Mouse (Mus musculus) megakaryocyte, adult 5-6 weeks (primary cell): ENCODE data around the gene Myh9. TPM values are rescaled to one million over a fixed set of nuclear protein-coding genes. Genes with fewer than 3 reads are reported as not detected.
"Not testable (repeated sequence)": the region's sequence is repeated elsewhere in the genome, so short reads cannot be mapped to it uniquely, and the experiment has no call there.

Source experiments
- ATAC-seq: 2 replicates; pipeline ENCODE4 v1.8.0; 2016; ENCODE audit warnings: mild to moderate bottlenecking, inconsistent platforms; ENCODE audit not compliant: poor library complexity, severe bottlenecking
- total RNA-seq, 2 experiments: library from RNA; stranded (forward) in 1 of 2; stranded (reverse) in 1 of 2; fragments of 153-499, 151-499 nt in 1 of 2; fragments of 221-1000, 200-1000 nt in 1 of 2; gene quantifications; 2 replicates each; pipeline versions ENCODE4 v1.2.3 to v1.2.4; 2015 to 2017

Myh9 gene
- total RNA-seq, 2 experiments from 2014 or later: 464 to 759 TPM

GRCm38 (mm10) chr15:77868340-77868739 is 26.4 kb upstream of the Myh9 start:
- no peak for ATAC-seq

- not testable (repeated sequence) for ATAC-seq
These were observed 25.4 kb upstream of the Myh9 start for GRCm38 (mm10) chr15:77867231-77867968.

GRCm38 (mm10) chr15:77866583-77867220 is 24.7 kb upstream of the Myh9 start:
- ATAC-seq: no peak

- no peak for ATAC-seq
These were observed 22.2 kb upstream of the Myh9 start for GRCm38 (mm10) chr15:77864063-77864758.

- ATAC-seq: no peak
These were observed 21.3 kb upstream of the Myh9 start for GRCm38 (mm10) chr15:77862991-77863972.

GRCm38 (mm10) chr15:77860081-77860665 is 18.2 kb upstream of the Myh9 start:
- ATAC-seq: no peak

- ATAC-seq: peak; percentile 75
These were observed 15.7 kb upstream of the Myh9 start for GRCm38 (mm10) chr15:77857662-77858156.

GRCm38 (mm10) chr15:77856541-77856940 is 14.6 kb upstream of the Myh9 start:
- ATAC-seq: no peak

GRCm38 (mm10) chr15:77855301-77855700 is 13.3 kb upstream of the Myh9 start:
- ATAC-seq: peak; percentile 88

GRCm38 (mm10) chr15:77852001-77852400 is 10.0 kb upstream of the Myh9 start:
- no peak for ATAC-seq

- ATAC-seq: peak; percentile 26
These were observed 9.2 kb upstream of the Myh9 start for GRCm38 (mm10) chr15:77851136-77851535.

- ATAC-seq: peak; percentile 89
These were observed 7.7 kb upstream of the Myh9 start for GRCm38 (mm10) chr15:77849572-77850229.

GRCm38 (mm10) chr15:77849039-77849436 is 7.1 kb upstream of the Myh9 start:
- no peak for ATAC-seq

- ATAC-seq: no peak
These were observed 6.6 kb upstream of the Myh9 start for GRCm38 (mm10) chr15:77848415-77849038.

- ATAC-seq: no peak
These were observed 5.9 kb upstream of the Myh9 start for GRCm38 (mm10) chr15:77847826-77848225.

GRCm38 (mm10) chr15:77847108-77847507 is 5.1 kb upstream of the Myh9 start:
- peak; percentile 16 for ATAC-seq

- 0 out of 2 replicates have a peak, but pooled peaks have one; percentile 12 for ATAC-seq
These were observed 4.1 kb upstream of the Myh9 start for GRCm38 (mm10) chr15:77845931-77846595.

- ATAC-seq: no peak
These were observed 3.1 kb upstream of the Myh9 start for GRCm38 (mm10) chr15:77844955-77845635.
